Mouse (Mus musculus): ENCODE results near the gene Elane. TPM values are rescaled to one million over a fixed set of nuclear protein-coding genes. Genes with fewer than 3 reads are reported as not detected.

Gene Elane
- polyA plus RNA-seq, 1 experiment from 2014 or later = 0.31 TPM

DNA sequence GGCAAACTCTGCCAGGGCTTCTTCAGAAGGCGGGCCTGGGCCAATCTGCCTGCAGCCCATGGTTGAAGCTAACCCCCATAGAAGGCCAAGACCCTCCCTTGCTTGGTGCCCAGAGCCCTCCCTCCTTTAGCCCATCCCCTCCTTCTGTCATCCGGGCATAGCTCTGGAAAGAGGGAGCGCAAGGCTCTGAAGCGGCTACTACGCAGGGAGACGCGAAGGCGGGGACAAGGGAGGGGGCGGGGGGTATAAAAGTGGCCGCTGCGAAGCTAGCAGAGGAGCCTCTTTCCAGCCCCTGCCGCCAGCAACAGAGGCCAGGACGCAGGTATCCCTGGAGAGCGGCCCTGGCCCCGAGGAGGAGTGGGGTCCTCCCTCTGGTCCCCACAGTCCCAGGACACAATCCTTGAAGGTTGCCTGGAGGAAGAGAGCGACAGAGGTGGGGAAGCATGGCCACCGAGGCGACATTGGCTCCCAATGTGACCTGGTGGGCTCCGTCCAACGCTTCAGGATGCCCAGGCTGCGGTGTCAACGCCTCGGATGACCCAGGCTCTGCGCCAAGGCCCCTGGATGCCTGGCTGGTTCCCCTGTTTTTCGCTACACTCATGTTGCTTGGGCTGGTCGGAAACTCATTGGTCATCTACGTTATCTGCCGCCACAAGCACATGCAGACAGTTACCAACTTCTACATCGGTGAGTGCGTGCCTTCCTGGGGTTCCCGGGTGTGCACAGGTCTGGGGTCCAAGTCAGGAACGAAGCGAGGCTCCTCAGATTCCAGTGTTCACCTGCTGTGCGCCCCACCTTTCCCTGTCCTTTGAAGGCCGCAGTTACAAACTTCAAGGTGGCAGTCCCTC is 32.4 kb downstream of the Elane start:
- H3K4me2 ChIP-seq = peak overlapping the region; percentile 19
- WGBS = 5% methylated on average over 33 of the region's 35 CpGs
- no peaks in the 10 kb centered on the region for H3K9me3 ChIP-seq (replicated peaks)
- H3K4me3 ChIP-seq (replicated peaks) = peak overlapping the region; percentile 82; the same call in 1 of the 2 replicates
- H3K9ac ChIP-seq (replicated peaks) = no peak overlapping the region
- ATAC-seq (ENCODE audit: low FRiP score) = no peak
- H3K27me3 ChIP-seq (replicated peaks) = peaks cover 60% of the 10 kb centered on the region
- H3K4me1 ChIP-seq = peaks cover 67% of the 10 kb centered on the region
- no peaks in the 10 kb centered on the region for H3K36me3 ChIP-seq
- no peak overlapping the region for H3K27ac ChIP-seq (replicated peaks)

DNA sequence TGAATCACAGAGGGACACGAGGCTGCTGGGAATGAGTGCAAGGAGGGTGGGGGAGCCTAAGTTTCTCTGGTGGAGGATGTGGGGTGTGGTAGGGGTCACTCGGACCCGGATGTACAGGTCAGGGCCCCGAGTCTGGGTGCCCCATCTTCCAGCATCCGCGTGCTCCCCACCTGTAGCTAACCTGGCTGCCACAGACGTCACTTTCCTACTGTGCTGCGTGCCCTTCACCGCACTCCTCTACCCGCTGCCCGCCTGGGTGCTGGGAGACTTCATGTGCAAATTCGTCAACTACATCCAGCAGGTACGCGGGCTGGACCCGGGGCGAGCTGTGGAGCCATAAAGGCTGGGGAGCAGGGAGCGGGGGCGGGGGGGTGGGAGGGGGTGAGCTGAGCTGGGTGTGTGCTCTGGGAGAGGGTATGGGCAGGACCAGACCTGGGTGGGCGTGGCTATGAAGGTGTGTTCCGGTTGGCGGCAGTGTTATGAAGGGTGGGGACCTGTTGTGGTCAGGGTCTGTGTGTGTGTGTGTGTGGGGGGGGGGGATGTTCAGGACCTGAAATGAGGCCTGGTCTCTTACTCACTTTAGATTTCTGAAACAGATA is 33.3 kb downstream of the Elane start:
- Histone ChIP-seq H3K4me3 (replicated peaks) (no peak overlapping the region), H3K27ac (replicated peaks) (no peak overlapping the region), H3K36me3 (no peaks in the 10 kb centered on the region), H3K27me3 (replicated peaks) (peaks cover 65% of the 10 kb centered on the region), H3K4me1 (peaks cover 58% of the 10 kb centered on the region), H3K4me2 (peak overlapping the region; percentile 26; the same call in 1 of the 2 replicates), H3K9me3 (replicated peaks) (no peaks in the 10 kb centered on the region), H3K9ac (replicated peaks) (no peak overlapping the region)
- ATAC-seq (ENCODE audit: low FRiP score) = no peak
- WGBS = 3% methylated on average over 21 of the region's 21 CpGs

DNA sequence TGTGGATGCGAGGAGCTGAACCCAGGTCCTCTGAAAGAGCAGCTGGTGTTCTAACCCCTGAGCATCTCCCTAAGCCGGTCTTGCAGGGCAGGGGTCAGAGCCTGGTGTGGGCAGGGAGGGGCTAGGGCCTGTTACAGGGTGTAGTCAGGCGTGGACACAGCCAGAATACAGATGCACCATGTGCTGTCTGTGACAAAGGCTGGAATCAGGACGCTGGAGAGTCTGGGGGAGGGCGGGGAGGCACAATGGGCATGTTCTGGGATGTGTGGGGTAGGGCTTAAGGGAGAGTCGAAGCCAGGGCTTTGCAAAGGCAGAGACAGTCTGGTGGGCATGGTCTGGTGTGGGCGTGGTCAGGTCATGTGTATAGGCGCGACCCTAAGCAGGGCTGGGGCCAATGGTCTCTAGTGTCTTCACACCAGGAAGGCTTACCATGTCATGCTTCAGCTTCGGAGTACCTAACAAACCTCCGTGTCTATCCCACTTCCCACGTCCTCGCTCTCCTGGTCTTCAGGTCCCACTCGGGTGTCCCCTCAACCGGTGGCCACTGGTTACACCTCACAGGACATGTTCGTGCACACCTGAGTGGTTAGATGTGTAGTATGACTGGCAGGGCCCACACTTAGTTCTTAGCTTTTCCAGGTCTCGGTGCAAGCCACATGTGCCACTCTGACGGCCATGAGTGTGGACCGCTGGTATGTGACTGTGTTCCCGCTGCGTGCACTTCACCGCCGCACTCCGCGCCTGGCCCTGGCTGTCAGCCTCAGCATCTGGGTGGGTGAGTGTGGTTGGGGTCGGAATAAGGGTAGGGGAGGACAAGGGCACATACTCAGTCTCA is 34.2 kb downstream of the Elane start:
- ATAC-seq (ENCODE audit: low FRiP score) = no peak
- Histone ChIP-seq H3K36me3 (no peaks in the 10 kb centered on the region), H3K4me1 (peaks cover 49% of the 10 kb centered on the region), H3K9ac (replicated peaks) (no peak overlapping the region), H3K4me3 (replicated peaks) (peak overlapping the region; percentile 34), H3K4me2 (peak overlapping the region; percentile 60), H3K27ac (replicated peaks) (no peak overlapping the region), H3K9me3 (replicated peaks) (no peaks in the 10 kb centered on the region), H3K27me3 (replicated peaks) (peaks cover 65% of the 10 kb centered on the region)
- WGBS = 20% methylated on average over 26 of the region's 26 CpGs

DNA sequence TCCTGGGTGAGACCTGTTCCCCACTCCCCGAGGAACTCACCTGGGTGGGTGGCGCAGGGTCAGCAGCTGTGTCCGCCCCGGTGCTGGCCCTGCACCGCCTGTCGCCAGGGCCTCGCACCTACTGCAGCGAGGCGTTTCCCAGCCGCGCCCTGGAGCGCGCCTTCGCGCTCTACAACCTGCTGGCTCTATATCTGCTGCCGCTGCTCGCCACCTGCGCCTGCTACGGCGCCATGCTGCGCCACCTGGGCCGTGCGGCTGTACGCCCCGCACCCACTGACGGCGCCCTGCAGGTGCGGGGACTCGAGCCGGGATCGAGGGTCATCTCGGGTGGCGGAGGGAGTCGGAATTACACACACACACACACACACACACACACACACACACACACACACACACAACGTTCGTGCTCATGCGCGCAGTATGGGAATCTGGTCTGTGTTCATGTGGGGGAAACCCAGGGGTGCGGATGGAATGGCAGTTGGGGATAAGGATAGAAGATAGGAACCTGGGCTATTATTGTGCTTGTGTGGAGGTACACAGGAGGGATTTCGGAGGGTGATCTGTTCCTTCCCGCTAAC is 35.0 kb downstream of the Elane start, which contains the start of gene R3hdm4:
Gene R3hdm4 (minus strand): TSS at position 251 of the 578 bp plus-strand sequence.
- ATAC-seq (ENCODE audit: low FRiP score) = no peak
- peak within 1 kb of the TSS; percentile 60 for H3K4me2 ChIP-seq
- 4% methylated on average over 41 of the region's 41 CpGs for WGBS
- H3K4me3 ChIP-seq (replicated peaks) = peak within 1 kb of the TSS; percentile 34
- no peak within 1 kb of the TSS for H3K27ac ChIP-seq (replicated peaks)
- peaks cover 65% of the 10 kb centered on the region for H3K27me3 ChIP-seq (replicated peaks)
- no peaks in the 10 kb centered on the region for H3K9me3 ChIP-seq (replicated peaks)
- peak within 1 kb of the TSS; percentile 34 for H3K9ac ChIP-seq (replicated peaks)
- no peaks in the 10 kb centered on the region for H3K36me3 ChIP-seq
- peaks cover 48% of the 10 kb centered on the region for H3K4me1 ChIP-seq

DNA sequence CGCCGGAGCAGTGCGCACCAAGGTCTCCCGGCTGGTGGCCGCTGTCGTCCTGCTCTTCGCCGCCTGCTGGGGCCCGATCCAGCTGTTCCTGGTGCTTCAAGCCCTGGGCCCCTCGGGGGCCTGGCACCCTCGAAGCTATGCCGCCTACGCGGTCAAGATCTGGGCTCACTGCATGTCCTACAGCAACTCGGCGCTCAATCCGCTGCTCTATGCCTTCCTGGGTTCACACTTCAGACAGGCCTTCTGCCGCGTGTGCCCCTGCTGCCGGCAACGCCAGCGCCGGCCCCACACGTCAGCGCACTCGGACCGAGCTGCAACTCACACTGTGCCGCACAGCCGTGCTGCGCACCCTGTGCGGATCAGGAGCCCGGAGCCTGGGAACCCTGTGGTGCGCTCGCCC is 35.5 kb downstream of the Elane start:
- no peaks in the 10 kb centered on the region for H3K36me3 ChIP-seq
- peaks cover 65% of the 10 kb centered on the region for H3K27me3 ChIP-seq (replicated peaks)
- WGBS = under 1% methylated on average over 34 of the region's 34 CpGs
- peak overlapping the region; percentile 34 for H3K4me3 ChIP-seq (replicated peaks)
- H3K27ac ChIP-seq (replicated peaks) = no peak overlapping the region
- no peak for ATAC-seq (ENCODE audit: low FRiP score)
- H3K9me3 ChIP-seq (replicated peaks) = no peaks in the 10 kb centered on the region
- H3K9ac ChIP-seq (replicated peaks) = peak overlapping the region; percentile 34
- H3K4me1 ChIP-seq = peaks cover 50% of the 10 kb centered on the region
- H3K4me2 ChIP-seq = peak overlapping the region; percentile 60

DNA sequence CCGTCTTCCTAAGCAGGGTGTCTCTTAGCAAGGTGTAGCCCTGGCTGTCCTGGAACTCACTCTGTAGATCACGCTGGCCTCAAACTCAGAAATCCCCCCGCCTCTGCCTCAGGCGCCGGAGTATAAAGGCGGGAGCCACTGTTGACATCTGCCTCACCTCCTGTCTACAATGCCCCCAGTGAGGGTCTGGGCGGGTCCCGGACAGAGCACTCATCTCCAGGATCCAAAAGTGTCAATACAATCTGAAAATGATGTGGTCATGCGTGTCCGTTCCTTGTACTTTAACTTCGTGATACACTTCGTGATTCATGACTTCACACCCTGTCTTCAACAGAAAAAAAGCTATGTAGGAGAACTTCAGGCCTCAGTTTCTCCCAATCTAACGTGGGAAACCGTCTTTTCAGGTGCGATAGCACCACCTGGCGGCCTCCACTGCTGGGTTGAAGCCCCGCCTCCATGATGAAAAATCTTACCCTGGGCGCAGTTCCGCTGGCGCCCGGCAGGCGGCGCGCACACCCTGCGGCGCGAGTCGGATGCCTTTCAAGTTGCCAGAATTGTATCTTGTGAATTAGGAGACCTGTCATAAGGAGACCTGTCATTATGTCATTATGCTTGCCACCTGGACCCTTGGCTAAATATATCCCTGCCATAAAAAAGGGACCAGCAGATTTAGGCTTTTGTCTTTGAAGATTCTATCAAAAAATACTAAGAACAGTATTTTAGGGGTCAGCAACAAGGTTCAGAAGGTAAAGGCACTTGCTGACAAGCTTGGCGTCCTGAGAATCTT is 39.1 kb downstream of the Elane start:
- H3K27ac ChIP-seq (replicated peaks) = peak overlapping the region; percentile 94; the same call in 1 of the 2 replicates
- H3K9me3 ChIP-seq (replicated peaks) = no peaks in the 10 kb centered on the region
- H3K4me1 ChIP-seq = peaks cover 53% of the 10 kb centered on the region
- no peaks in the 10 kb centered on the region for H3K36me3 ChIP-seq
- no peak for ATAC-seq (ENCODE audit: low FRiP score)
- H3K27me3 ChIP-seq (replicated peaks) = peaks cover 38% of the 10 kb centered on the region
- WGBS = 11% methylated on average over 29 of the region's 29 CpGs
- peak overlapping the region; percentile 8; the same call in 1 of the 2 replicates for H3K4me3 ChIP-seq (replicated peaks)
- no peak overlapping the region for H3K9ac ChIP-seq (replicated peaks)
- H3K4me2 ChIP-seq = peak overlapping the region; percentile 88

DNA sequence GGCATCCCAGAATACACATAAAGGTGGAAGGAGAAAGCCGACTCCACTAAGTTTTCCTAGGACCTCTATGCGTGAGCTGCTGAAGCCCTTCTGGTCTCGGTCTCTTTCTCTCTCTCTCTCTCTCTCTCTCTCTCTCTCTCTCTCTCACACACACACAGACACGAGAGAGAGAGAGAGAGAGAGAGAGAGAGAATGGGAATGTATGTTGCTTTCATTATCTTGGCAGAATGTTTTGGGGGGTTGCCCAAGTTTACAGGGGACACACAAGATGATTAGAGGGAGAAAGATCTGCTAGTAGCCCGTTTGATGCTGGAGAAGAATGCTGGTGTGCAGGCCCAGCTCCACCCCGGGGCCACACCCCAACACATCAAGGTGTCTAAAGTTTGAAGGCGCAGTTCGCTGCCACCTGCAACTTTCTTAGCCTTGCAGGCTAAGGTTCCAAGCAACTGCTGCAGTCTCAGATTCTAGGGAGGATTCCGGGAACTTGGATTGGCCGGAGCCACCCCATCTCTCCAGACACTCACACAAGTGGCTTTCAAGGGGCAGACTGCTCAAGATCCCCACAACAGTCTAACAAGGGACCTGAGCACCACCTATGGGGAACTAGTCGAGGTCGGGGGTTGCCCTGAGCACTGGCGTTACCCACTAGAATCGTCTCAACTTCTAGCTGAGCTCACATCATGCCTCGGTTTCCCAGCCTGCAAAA is 39.9 kb downstream of the Elane start:
- Histone ChIP-seq H3K4me2 (peak overlapping the region; percentile 88), H3K4me3 (replicated peaks) (peak overlapping the region; percentile 97), H3K27me3 (replicated peaks) (peaks cover 30% of the 10 kb centered on the region), H3K9me3 (replicated peaks) (no peaks in the 10 kb centered on the region), H3K9ac (replicated peaks) (peak overlapping the region; percentile 94), H3K4me1 (peaks cover 53% of the 10 kb centered on the region), H3K36me3 (no peaks in the 10 kb centered on the region), H3K27ac (replicated peaks) (peak overlapping the region; percentile 94)
- 13% methylated on average over 15 of the region's 15 CpGs for WGBS
- ATAC-seq (ENCODE audit: low FRiP score) = no peak

DNA sequence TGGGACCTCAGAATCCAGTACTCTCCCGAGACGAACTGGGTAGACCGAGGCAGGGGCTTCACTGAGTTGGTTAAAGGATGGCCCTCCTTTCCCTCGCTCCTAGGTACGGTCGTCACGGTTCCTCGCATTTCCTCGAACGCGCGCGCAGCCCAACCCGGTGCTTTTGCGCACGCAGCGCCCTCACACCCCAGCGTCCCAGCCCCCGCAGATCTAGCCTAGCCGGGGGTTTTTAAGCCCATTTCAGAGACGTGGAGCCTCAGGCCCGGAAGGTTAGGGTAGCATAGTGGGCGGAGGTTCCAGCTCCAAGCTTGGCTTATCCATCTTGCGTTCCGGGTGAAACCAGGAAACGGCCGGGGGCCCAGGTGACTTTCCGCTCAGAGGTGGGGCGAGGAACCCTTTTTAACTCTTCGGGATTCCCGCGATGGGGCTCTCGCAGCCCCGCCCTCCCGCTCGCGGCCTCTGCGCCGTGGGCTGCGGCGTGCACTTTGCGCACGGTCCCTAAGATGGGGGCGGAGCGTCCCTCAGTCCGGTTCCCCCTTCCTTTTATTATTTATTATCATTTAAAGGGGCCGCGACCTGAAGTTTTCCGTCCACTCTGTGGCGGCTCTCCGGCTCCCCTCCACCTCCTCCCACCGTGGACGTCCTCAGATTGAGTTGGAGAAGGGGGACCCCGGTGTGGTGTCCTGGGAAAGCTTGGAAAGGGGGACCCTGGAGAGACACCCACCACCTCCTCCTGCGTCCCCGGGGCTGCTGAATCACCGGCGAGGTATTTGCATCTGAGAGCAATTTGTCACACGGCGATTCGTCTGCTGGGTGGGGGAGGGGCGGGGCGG is 40.7 kb downstream of the Elane start, which contains the start of gene Arid3a:
Gene Arid3a (plus strand): TSS at position 553 of the 833 bp plus-strand sequence.
- Histone ChIP-seq H3K9me3 (replicated peaks) (no peaks in the 10 kb centered on the region), H3K4me1 (peaks cover 48% of the 10 kb centered on the region), H3K36me3 (peaks cover under 1% of the 10 kb centered on the region), H3K27me3 (replicated peaks) (peaks cover 22% of the 10 kb centered on the region), H3K9ac (replicated peaks) (peak within 1 kb of the TSS; percentile 94), H3K27ac (replicated peaks) (peak within 1 kb of the TSS; percentile 94), H3K4me2 (peak within 1 kb of the TSS; percentile 88), H3K4me3 (replicated peaks) (peak within 1 kb of the TSS; percentile 97)
- ATAC-seq (ENCODE audit: low FRiP score) = peak; percentile 72
- under 1% methylated on average over 63 of the region's 63 CpGs for WGBS

DNA sequence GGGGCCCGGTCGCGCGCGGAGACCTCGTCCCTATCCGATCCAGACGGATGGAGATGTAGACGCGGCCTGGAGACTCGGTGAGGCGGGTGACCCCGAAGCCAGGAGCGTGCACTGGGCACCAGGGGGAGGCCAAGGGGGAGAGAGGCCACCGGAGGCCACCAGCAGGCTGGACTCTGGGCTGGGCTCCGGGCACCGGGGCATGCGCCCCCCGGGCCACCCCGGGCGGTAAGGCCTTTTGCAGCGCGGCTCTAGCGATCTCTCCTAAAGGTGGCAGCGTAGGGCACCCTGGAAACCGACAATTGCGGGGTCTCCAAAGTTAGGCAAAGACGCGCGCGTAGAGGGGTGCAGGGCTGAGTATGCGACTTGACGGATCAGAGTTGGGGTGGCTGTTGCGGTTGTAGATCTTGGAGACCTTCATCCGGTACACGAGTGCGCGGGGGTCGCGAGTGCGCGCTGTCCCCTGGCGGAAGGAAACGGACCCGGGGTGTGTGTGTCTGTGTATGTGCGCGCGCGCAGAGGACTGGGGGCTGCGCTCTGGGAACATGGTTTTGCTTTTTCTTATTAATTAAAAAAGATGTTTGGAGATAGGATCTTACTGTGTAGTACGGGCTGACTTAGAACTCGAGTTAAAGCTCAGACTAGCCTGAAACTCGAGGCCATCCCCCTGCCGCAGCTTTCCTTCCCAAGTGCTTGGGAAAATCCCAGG is 41.4 kb downstream of the Elane start:
- peak; percentile 40 for ATAC-seq (ENCODE audit: low FRiP score)
- Histone ChIP-seq H3K27ac (replicated peaks) (peak overlapping the region; percentile 94), H3K36me3 (peaks cover 9% of the 10 kb centered on the region), H3K27me3 (replicated peaks) (peaks cover 15% of the 10 kb centered on the region), H3K4me2 (peak overlapping the region; percentile 88), H3K4me3 (replicated peaks) (peak overlapping the region; percentile 97), H3K9ac (replicated peaks) (peak overlapping the region; percentile 94), H3K4me1 (peaks cover 52% of the 10 kb centered on the region), H3K9me3 (replicated peaks) (no peaks in the 10 kb centered on the region)
- under 1% methylated on average over 54 of the region's 54 CpGs for WGBS
